Mouse (Mus musculus): ENCODE data around the gene Clgn. TPM values are rescaled to one million over a fixed set of nuclear protein-coding genes. Genes with fewer than 3 reads are reported as not detected.

Clgn gene
- polyA plus RNA-seq (2012; rRNA removed): 0.03 TPM in 1 of 2 replicates, not detected in the other

DNA sequence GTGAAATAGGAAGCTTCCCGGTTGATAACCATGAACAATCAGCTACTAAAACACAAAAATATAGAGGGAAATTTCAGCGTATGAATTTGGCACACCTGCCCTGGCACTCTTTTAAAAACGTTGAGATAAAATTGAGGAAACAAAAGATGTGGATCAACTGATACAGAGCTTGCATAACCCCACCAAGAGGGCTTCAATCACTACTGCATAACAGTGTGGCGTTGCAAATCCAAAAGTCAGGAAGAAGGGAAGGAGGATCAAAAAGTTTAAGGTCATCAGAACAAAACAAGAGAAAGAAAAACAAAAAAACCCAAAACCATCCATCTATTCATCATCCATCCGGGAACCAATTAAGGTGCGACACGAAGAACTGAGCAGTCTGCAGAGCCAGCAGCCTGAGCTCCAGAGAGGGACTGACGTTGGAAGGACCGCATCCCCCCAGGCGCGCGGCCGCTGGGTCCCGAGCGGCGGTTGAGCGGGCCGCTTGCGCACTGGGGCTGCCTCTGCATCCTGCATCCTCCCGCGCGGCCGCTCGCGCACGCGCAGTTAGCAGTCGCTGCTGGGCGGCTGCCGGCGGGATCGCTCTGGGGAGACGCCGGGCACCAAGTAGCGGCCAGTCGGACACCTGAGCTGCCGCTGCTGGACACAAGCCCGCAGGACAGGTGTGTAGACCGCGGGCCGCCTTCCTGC lies at the start of gene Clgn:
Clgn (plus strand) TSS at position 552 of the 690 bp plus-strand sequence.

DNA sequence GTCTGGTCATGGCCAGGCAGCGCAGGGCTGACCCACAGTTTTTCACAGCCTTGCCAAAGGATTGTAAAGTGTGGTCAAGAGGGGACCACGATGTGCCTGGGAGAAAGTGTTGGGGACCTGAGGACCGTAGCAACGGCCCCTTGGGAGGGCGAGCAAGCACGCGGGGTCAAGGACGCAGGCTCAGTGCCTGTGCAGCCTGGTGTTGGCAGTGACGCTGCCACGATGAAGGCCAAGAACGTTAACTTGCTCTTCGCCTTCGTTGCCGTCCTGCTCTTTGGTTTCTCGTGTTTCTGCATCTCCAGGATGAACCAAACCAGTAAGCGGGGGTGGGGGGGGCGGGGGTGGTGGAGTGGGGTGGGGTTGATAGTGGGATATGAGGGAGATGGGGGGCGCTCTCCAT lies 41.4 kb upstream of the Clgn start, which contains the start of gene Mgat4d:
Mgat4d (plus strand) TSS at position 209 of the 400 bp plus-strand sequence.

DNA sequence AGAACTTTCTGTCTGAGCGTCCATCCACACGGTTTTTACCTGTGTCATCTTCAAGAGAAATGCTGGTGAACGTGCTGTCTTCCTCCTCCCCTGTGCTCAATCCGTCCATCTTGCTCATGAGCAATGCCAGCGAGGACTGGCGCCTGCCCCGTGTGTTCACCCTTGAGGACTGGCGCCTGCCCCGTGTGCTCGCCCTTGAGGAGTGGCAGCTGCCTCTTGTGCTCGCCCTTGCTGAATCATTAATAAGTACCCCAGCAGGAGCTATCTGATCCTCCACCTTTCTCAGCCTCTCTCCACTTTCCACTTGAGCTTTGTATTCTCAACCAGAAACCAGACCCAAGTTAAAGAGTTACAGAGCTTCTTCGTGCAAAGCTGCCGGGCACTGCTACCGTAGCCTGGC lies 68.6 kb downstream of the Clgn start, which contains the start of gene Scoc:
Scoc (minus strand) TSS at position 170 of the 400 bp plus-strand sequence.

Other genes with a start within 250 kb of the Clgn start
- gene Tbc1d9, start 224.5 kb upstream of the Clgn start, polyA plus RNA-seq (2012; rRNA removed): 9.0 and 13.2 TPM in 2 replicates
- 0.87 and 1.8 TPM in 2 replicates for gene Gm10645, start 223.7 kb upstream of the Clgn start, polyA plus RNA-seq (2012; rRNA removed)
- 0.38 and 2.6 TPM in 2 replicates for gene Ucp1, start 99.5 kb upstream of the Clgn start, polyA plus RNA-seq (2012; rRNA removed)
- gene Elmod2, start 57.4 kb upstream of the Clgn start, polyA plus RNA-seq (2012; rRNA removed): 0.13 and 0.37 TPM in 2 replicates
- gene Mgat4d, start 41.4 kb upstream of the Clgn start, polyA plus RNA-seq (2012; rRNA removed): not detected in 2 replicates
- 0.21 and 0.76 TPM in 2 replicates for gene Scoc, start 68.5 kb downstream of the Clgn start, polyA plus RNA-seq (2012; rRNA removed)
- not detected in 2 replicates for gene Olfr370, start 145.9 kb downstream of the Clgn start, polyA plus RNA-seq (2012; rRNA removed)
- 276 and 408 TPM in 2 replicates for gene Ndufb7, start 176.8 kb downstream of the Clgn start, polyA plus RNA-seq (2012; rRNA removed)
- gene Tecr, start 218.1 kb downstream of the Clgn start, polyA plus RNA-seq (2012; rRNA removed): 362 and 364 TPM in 2 replicates
- 14.1 and 16.2 TPM in 2 replicates for gene Dnajb1, start 218.3 kb downstream of the Clgn start, polyA plus RNA-seq (2012; rRNA removed)

Data from stomach, adult 2 months (tissue).